Mouse (Mus musculus) naive thymus-derived CD4-positive, alpha-beta T cell, adult 2 months (primary cell): Measurements from ENCODE around the gene Adk.

Experiments
- DNase-seq: peaks from one replicate; pipeline ENCODE4 v3.0.0-alpha.2; 2011; ENCODE audit warnings: low read depth

Adk gene

DNA sequence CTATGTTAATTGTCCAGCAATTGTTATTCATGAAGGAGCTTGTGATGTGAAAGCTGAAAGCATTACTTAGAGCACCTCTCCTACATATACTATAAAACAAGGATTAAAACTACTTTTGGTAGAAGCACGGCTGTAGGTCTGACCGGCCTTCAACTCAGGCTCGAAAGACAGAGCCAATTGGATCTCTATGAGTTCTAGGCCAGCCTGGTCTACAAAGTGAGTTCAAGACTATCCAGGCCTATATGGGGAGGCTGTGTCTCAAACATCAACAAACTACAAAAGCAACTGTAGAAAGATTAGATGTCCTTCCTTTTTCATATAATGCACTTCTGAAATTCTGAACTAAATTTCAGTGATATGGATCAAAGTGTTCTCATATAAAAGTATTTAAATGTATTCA lies 113.7 kb downstream of the Adk start:
- no peak for DNase-seq

DNA sequence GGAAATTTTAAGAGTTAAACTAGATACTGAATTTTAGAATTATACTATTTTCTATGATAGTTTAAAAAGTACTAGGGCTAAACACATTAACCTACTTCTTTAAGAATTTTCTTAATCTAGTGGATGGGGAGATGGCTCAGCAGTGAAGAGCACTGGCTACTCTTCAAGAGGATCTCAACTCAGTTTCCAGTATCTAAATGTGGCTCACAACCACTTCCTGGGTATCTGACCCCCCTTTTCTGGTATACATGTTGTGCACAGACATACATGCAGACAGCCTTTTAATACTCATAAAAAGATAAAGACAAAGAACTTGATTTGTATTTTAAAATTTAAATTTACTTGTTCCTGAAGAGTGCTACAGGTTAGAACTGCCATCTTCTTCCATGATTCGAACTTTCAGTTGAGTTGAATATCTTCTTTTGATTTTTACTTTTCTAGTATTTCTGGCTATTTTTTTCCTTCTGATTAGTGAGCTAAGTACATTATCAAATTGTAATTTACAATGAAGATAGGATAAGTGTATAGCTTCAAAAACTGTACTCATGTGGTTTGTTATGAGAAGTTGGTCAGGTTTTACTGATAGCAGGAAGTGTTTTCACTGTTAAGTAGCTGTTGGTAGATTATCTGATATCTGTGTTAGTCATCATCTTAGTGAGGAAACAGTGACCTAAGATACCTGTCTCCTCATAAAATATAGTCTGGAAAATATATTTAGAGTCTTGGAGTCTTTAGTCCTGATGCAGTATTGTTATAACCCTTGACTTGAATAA lies 121.8 kb downstream of the Adk start:
- DNase-seq = no peak

DNA sequence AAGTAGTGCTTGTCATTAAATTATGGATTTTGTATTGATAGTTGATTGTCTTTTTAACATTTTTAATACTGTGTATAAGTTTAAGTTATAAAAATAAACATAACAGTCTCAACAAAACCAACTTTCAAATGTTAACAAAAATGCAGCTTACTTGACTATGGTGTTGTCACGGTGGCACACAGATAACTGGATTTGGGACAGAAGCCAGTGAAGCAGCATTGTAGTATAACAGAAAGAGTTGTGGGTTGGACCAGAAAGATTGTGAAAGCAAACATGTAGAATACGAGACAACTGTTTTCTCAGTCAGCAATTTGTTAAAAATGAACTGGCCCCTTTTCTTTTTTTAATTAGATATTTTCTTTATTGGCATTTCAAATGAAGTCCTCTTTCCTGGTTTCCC lies 122.4 kb downstream of the Adk start:
- DNase-seq = no peak

DNA sequence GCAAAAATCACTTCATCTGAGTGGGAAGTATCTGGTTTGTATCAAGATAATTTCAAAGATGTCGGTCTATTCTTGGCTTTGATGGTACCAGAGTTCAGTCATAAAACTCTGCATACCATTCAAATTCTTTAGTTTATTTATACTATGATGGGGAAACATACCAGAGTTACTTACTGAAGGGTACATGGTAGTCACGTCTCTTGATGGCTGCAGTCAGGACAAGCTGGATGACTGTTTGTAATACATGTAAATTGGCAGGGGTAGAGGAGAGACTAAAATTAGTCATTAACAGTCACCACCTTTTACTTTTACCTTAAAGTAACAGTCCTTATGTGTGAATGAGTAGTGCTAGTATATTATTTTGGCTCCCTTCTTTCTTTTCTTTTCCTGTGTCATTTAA lies 125.4 kb downstream of the Adk start:
- DNase-seq = no peak

DNA sequence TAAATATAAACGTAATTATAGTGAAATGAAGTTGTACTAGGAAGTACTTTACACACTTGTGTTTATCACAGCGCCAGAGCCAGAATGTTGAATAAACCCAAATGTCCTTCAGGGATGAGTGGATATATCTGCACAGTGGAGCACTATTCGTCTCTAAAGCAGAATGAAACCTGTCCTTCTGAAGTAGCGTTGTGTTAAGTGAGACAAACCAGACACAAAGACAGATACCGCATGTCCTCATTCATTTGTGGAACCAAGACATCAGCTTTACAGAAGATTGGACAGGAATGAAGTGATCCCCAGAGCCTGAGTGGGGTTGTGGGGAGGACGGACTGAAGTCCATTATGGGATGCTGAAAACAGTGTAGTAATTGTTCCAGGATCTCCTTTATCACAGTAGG lies 126.0 kb downstream of the Adk start:
- no peak for DNase-seq

DNA sequence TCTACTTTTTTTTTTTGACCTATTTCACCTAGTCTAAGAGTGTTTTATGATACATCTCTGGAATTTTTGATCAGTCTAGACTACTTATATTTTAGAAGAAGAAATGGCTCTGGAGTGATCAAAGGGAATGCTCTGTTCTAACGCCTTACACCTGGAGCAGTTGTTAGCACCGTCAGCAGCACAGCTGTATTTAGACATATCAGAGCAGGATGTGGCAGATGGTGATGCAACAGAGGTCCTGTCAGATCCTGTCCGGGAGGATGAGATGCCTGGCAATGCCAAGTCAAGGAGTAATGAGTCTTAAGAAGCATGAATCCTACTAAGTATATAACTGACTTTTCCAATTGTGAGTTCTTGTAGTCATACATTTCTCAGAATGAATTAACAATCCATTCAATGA lies 128.7 kb downstream of the Adk start:
- DNase-seq = no peak

DNA sequence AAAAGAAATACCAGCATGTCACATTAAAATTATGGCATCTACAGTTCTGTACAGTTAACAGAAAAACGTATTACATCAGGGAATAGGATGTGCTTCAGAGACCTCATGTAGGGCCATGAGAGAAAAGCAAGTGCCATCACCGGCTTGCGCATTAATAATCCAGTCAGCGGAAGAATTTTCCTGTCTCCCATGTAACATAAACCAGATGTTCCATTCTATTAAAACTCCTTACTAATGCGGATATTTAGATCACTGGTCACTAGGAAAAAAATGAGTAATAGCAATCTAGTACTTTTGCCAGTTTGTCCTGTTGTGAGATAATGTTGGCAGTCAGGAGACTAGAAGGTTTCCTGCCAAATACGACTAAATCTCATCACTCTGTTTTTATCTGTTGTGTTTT lies 139.6 kb downstream of the Adk start:
- no peak for DNase-seq

DNA sequence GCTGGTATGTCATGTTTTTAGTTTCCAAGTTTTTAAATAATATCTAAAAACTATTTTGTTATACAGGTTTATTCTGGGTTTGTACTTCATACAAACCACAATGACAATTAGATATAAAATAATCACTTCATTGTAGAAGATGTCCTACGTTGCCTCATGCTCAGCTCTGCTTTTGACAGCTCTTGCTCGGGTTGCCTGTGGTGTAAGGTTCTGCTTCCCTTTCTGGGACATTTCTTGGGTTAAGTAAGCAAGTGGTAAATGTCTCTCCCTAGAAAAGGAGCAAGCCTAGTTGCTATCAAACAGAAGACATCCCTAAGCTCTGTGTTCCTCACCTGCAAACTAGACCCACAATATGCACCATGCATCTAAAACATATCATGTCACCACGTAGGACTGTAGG lies 140.4 kb downstream of the Adk start:
- no peak for DNase-seq

DNA sequence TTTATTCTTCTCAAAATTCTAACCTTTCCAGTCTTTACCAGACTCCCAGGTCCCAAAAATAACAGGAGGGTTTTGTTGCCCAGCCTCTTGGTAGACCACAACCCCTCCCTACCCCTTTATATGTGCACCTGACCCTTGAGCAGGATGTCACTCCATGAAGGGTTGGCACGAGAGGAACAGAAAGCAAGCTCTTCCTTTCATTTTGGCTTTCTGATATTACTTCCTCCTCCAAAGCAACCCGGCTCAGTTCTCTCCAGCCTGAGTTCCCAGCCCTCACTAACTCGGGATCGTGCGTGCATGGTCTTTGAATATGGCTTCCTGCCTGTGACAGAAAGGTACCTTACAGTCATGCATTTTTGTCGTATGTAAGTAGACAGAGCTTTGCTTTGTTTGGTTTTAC lies 142.0 kb downstream of the Adk start:
- DNase-seq = no peak

DNA sequence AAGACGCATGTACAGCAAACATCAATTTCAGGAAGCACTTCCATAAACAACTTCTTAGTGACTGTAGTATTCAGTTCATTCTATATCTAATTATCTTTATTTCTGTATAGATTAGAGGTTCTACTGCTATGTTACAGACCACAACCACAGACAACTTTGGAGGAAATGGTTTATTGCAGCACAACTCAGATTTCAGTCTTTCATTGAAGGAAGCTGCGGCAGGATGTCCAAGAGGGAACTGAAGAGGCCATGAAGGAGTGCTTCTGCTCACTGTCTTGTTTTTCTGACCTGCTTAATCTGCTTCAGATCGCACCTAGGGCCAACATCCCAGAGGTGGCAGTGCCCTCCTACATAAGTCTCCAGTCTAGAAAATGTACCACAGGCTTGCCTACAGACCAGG lies 148.5 kb downstream of the Adk start:
- DNase-seq = no peak

DNA sequence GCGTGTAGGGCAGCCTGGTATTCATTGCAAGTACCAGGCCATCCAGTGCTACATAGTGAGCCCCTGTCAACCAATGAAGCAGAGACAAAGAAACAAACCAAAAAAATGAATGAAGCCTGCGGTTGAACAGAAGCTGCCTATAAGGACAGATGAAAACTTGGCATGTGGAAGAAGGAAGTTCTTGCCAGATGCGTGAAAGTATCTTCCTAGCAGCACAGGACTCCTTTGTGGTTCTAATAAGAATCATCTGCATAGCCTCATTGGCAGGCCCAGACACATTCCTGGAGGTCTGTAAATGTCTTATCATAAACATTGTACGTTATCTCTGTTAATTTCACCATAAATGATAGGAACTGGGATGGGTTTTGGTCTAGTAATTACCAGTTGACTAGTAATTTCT lies 154.1 kb downstream of the Adk start:
- DNase-seq = no peak

DNA sequence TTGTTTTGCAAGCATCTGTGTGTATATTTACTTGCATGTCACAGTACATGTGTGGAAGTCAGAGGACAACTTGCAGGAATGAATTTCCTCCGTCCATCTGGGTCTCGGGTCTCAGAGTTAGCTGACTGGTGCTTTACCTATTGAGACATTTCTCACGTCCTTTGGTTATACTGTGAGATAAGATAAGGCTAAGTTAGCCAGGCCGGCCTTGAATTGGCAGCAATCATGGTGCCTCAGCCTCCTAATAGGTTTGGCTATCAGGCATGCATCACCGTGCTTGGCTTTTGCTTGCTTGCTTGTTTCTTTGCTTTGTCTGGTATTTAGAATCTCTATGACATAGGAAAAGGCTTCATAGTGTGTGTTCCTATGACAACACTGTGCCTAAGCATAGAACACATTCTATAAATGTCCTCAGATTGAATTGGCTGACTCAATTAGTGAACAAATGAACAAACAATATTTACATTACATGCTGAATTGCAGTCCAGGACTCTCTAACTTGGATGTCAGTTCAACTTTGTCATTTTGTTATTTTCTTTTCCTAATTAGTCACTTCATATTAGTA lies 169.3 kb downstream of the Adk start:
- DNase-seq = no peak

DNA sequence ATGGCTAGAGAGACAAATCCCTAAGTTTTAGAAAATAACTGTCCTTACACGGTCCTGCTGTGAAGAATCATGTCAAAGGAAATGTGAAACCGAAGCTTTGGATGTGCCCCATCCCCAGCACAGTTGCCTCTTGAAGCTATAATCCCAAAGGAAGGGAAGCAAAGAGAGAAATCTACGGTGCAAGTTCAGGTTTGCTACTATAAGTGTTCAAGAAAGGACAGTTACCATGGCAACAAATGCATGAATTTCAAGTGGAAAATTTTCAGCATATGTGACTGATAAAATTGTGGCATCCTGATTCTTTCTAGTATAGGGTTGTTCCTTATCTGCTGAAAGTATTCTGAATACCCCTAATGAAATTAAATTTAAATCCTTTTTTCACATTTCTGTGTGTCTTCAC lies 169.8 kb downstream of the Adk start:
- no peak for DNase-seq

DNA sequence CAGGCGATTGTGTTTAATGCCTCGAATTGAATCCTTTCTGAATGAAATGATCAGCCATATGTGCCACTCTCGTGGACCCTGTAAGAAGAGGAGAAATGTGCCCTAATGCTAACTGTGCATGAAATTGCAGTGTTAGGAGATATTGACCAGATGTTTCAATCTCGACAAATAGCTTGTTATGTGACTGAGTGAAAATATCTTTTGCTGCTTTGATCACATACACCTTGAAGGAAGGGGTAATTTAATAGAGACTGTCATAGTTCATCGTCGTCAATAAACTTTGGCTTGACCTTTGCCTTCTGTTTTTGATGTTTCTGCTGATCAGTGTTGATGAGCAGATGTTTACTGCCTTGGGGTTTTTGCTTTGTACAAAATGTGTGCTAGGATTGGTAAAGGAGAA lies 171.1 kb downstream of the Adk start:
- no peak for DNase-seq

DNA sequence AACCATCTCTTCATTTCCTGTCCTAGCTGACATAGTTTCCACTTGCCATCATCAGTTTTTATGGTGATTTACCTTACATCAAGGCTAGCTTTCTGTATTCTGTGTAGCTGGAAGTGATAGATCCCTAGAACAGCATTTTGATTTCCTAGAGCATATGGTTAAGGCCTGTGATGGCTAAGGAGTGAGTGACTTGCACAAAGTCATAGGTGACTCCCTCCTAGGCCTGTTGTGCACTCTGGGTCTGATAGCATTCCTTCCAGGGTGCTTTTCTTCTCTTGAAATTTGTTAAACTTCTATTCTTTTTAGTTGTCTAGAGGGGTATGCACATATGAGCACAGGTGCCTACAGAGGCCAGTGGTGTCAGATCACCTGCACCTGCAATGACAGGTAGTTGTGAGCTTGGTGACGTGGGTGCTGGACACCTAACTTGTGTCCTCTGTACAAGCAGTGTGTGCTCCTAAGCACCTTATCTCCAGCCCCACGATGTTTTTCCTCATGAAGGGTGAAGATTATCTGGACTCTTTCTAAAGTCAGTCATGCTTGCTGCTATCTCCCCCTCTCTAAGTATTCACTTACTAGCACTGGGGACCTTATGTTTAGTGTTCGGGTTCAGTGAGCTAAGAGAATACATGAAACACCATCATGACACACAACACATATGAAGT lies 171.7 kb downstream of the Adk start:
- DNase-seq = no peak

DNA sequence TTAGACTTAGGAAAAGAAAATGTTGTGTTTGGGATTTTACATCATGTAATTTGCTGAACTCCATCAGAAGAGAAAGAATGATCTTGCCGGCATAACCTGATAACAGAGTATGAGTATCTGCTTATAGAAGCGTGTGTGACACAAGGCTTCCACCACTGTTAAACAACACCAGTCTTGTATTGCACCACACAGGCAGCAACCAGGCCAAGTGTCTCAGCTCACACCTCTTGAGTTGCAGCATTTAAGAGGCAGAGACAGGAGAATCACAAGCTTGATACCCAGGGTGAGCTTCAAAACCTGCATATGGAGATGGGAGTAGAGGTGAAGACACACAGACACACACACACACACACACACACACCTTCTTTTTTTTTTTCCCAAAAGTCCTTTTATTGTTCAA lies 184.7 kb downstream of the Adk start:
- DNase-seq = no peak

DNA sequence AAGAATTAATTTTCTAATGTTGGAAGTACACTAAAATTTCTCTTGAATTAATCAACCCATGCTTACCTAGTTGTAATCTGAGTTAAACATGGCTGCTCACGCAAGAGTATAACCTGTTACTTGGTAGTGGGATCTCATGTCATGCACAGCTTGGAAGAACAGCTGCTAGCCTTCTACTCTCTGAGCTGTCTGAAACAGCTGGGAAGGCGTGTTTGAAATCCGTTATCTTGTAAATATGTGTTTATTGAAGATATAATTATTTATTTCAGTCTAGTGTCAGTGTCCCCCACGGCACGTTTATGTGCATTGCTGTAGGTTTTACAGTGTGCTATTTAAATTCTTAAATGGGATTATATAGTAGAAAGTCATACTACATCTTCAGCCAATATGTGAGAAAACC lies 188.7 kb downstream of the Adk start:
- DNase-seq = no peak

DNA sequence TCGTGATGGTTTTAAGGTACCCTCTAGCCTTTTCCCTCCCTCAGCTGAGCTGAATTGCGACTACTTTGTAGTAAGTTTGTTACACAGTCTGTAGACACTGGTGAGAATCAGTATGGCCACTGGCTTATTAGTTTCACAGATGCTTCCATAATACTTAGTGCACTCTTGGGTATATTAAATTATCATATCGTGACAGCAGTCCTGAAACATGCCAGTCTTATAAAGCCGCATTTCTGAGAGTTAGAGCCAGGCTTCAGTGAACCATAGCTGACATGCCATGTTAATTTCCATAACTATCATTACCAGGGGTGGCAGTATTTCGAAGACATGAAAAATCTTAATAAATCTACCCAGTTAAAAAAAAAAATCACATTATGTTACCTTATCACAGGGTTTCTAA lies 199.0 kb downstream of the Adk start:
- DNase-seq = no peak

DNA sequence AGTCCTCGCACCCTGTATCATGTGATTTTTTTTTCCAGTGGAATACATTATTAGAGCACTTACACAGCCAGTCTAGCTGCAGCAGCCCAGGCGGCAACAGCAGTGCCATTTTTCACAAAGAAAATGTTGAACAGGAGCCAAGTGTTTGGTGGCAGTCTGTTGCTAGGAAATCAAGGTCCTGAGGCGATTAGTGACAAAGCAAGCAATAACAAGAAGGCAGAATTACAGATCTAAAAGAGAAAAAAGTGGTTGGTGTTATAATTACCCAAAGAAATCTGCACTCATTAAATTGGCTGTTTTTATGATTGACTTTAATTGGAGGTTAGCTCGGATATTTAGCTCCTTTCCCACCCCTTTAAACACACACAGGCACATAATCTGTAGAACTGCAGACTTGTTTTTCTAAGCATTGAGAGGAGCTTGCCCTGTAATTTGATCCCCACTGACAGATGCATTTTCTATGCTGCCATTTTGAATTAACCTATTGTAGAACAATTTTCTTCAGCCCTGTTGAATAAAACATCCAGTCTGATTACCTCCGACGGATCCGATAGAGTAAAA lies 200.0 kb downstream of the Adk start:
- DNase-seq = no peak

DNA sequence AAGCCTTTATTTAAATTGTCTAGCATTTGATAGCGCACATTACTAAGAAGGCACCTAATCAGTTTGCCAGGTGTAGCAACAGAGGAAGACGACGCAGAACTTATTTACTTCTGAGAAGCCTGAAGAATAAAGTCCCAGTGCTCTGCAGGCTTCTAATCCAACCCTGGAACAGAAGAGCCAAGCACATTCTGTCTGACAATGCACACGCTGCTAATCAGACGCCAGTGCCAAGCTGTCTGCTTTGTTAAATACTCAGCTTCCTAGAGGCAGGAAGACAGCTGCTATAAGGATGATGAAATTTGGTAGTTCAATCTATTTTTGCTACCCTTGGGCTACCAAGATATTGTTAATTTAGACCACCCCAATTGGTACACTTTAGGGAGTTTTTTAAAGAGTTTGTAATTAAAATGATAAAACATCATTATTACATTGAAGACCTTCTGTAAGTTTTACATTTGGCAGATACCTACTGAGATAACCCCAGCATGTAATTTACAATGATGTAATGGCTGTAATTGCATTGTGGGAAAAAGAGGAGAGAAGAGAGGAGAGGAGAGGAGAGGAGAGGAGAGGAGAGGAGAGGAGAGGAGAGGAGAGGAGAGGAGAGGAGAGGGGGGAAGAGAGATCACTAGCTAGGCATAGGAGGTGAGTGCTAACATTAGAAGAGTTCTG lies 201.1 kb downstream of the Adk start:
- DNase-seq = no peak

DNA sequence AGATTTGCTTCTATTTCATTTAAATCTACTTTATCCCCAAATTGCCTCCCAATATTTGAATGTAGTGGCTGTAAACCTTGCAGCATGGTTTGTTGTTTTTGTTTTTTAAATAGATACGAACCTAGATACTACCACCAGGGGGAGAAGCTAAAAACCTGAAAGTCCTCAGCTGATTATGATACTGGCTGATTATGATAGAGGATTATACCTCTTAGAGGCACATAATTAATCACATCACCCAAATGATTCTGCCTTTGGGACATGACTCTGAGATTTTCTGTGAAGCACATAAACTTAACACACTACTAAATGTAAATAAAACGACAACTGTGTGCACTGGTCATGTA lies 201.6 kb downstream of the Adk start:
- DNase-seq = peak; percentile 6

DNA sequence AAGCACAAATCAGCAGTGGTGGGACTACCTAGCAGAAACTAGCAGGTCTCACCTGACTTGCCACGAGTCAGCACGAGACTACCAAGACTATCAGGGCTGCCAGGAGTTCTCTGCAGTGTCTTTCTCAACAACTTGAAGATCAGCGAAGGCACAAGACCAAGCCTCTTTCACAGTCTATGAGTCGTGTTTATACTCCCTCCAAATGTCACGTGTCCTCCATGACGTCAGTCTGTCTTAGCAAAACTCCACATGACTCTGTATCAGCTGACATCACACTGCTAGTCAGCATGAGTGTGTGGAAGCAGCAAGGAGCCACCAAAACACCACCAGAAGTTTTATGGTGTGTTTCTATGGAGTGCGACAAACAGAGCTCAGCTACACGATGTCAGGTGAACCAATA lies 215.9 kb downstream of the Adk start:
- no peak for DNase-seq

DNA sequence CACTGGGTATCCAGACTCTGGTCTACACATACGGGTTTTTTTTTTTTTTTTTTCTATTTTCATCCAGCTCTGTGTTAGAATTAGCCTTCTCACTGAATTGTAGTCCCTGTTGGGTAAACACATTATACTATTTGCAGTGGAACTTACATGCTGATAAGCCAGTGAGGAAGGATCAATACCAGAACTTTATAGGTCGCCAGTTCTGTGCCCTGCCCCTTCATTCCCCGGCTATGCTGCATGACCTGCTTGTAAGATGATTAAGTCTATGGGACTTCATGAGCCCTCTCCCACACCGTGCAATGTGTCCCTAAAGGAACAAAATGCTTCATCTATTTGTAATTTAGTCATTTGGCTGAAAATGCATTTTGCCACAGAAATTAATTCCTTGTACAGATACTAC lies 219.1 kb downstream of the Adk start:
- no peak for DNase-seq
